Mouse (Mus musculus) small intestine, adult 2 months (tissue): ENCODE measurements at regions not wholly inside any gene's neighbourhood (a gene's known extent, or its start where the extent isn't known, plus 50 kb on each side); places are given as distances from the start of the nearest gene placed in this dataset.

Experiments used
- H3K27ac ChIP-seq: fragments of 200-500 bp; 2 replicates; pipeline ENCODE4 v1.5.1; 2012; ENCODE audit warnings: low read depth, low read length, control low read depth, inconsistent platforms; ENCODE audit not compliant: insufficient read depth
- H3K27me3 ChIP-seq: fragments of 200-500 bp; 2 replicates; pipeline ENCODE4 v1.6.1; 2012; ENCODE audit warnings: mild to moderate bottlenecking, moderate library complexity, low read length, inconsistent platforms; ENCODE audit not compliant: control insufficient read depth, insufficient read depth
- H3K36me3 ChIP-seq: fragments of 200-500 bp; 2 replicates; pipeline ENCODE4 v1.6.1; 2012; ENCODE audit warnings: mild to moderate bottlenecking, low read length, control low read depth, inconsistent platforms; ENCODE audit not compliant: control insufficient read depth, insufficient read depth
- H3K4me1 ChIP-seq: fragments of 200-500 bp; 2 replicates; pipeline ENCODE4 v1.6.1; 2012; ENCODE audit warnings: low read length, inconsistent platforms, mixed read lengths; ENCODE audit not compliant: control insufficient read depth, insufficient read depth, insufficient read length
- H3K4me3 ChIP-seq: fragments of 200-500 bp; 2 replicates; pipeline ENCODE4 v1.5.1; 2012; ENCODE audit warnings: low read depth, mild to moderate bottlenecking, control low read depth, inconsistent platforms, low read length, moderate library complexity
- CTCF ChIP-seq: fragments of 200-500 bp; IDR thresholded peaks from 2 replicates; pipeline ENCODE4 v1.5.1; 2012; ENCODE audit warnings: low read depth, mild to moderate bottlenecking, control low read depth, inconsistent platforms, low read length, moderate library complexity, mixed read lengths; ENCODE audit not compliant: insufficient replicate concordance, insufficient read length; ENCODE audit errors: extremely low read depth
- POLR2A ChIP-seq: fragments of 200-500 bp; IDR thresholded peaks from 2 replicates; pipeline ENCODE4 v1.6.1; 2012; ENCODE audit warnings: low read depth, mild to moderate bottlenecking, control low read depth, inconsistent platforms, low read length, moderate library complexity
- WGBS: fragments of 180-500 bp; shearing (Covaris S2); methylation state at CpG from one replicate; pipeline ENCODE4 v1.1.7; 2018; 5-methylcytosine and 5-hydroxymethylcytosine counted together

DNA sequence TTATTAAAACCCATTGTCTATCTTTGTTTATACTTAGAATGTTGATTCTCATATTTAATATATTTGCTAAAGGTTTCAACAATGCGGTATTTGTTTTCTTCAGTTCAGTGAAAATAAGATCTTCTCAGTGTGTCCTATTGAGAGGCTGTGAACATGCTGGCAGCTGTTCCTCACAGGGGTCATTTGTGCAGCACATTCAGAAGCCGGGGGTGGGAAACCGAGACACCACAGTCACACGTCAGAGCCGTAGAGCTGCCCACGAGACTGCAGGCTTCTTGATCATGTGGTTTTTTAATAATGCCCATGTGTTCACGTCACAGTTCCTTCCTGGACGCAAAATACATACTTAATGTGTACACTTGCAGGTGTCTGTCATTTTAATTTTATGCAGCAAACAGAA, 564.3 kb upstream of the BB014433 start:
- Histone ChIP-seq H3K36me3 (no peaks in the 10 kb centered on the region), H3K4me3 (no peak overlapping the region), H3K4me1 (no peaks in the 10 kb centered on the region), H3K27ac (no peak overlapping the region), H3K27me3 (no peaks in the 10 kb centered on the region)
- TF ChIP-seq POLR2A (no peak), CTCF (no peak)
- WGBS: 79% methylated on average over 8 of the region's 8 CpGs

DNA sequence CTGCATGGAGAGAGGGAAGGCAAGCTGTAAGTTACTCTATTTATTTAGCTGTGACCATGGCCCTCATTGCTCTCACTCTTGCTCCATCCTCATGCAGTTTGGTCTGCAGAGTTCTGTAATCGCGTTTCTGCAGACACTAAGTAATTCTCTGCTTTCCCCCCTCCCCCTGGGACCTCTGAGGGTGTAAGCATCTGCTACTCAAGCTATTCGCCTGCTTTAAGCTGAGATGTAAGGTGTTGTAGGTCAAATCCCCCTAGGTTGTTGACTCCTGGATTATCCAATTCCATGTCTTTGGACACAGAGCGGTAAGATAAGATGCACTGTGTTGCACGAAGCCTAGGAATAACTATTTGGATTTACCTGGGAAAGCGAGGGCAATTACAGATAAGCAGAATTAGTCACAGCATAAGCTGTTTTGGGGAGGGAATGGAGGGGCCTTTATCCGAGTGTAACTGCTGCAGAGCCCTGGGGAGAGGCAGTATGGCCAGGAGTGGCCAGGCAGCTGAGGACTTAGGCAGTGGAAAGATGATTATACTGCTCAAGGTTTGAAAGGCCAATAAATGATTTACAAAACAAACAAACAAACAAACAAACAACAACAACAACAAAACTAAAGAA, 561.8 kb upstream of the BB014433 start:
- TF ChIP-seq POLR2A: no peak
- TF ChIP-seq CTCF: no peak
- Histone ChIP-seq H3K27me3 (no peaks in the 10 kb centered on the region), H3K4me1 (no peaks in the 10 kb centered on the region), H3K27ac (no peak overlapping the region), H3K4me3 (no peak overlapping the region), H3K36me3 (no peaks in the 10 kb centered on the region)
- 29% methylated on average over 7 of the region's 7 CpGs for WGBS

DNA sequence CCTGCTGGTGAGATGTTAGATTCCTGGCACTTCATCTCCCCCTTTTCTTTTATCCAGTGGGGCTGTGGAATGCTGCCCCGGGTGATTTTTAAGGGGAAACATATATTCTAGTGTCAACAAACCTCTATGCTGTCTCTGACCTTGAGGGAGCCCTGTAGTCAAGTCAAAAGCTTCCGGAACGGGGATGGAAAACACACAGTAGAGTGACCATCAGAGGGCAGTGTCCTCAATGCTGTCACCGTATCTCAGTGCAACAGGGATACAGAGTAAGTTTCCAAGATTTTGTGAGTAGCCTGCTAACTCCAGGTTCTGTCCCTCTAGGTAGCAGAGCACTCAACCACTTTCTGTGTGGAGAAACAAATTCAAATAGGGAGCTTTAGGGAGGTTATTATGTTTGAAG, 555.7 kb upstream of the BB014433 start:
- Histone ChIP-seq H3K36me3 (no peaks in the 10 kb centered on the region), H3K27ac (no peak overlapping the region), H3K27me3 (no peaks in the 10 kb centered on the region), H3K4me1 (no peaks in the 10 kb centered on the region), H3K4me3 (no peak overlapping the region)
- TF ChIP-seq CTCF: no peak
- no peak for TF ChIP-seq POLR2A
- 74% methylated on average over 4 of the region's 4 CpGs for WGBS

- Histone ChIP-seq H3K4me1 (no peaks in the 10 kb centered on the region), H3K27ac (no peak overlapping the region), H3K4me3 (no peak overlapping the region), H3K36me3 (no peaks in the 10 kb centered on the region), H3K27me3 (no peaks in the 10 kb centered on the region)
- WGBS: 92% methylated on average over 6 of the region's 6 CpGs
- TF ChIP-seq POLR2A (no peak), CTCF (no peak)
Measured at GRCm38 (mm10) chr8:15593106-15593505, 547.2 kb upstream of the BB014433 start.

- TF ChIP-seq POLR2A: no peak
- no peak for TF ChIP-seq CTCF
- H3K4me1 ChIP-seq: no peaks in the 10 kb centered on the region
- WGBS: 60% methylated on average over 5 of the region's 5 CpGs
- no peak overlapping the region for H3K27ac ChIP-seq
- H3K27me3 ChIP-seq: no peaks in the 10 kb centered on the region
- H3K4me3 ChIP-seq: no peak overlapping the region
- no peaks in the 10 kb centered on the region for H3K36me3 ChIP-seq
Measured at GRCm38 (mm10) chr8:15583782-15584181, 537.9 kb upstream of the BB014433 start.

DNA sequence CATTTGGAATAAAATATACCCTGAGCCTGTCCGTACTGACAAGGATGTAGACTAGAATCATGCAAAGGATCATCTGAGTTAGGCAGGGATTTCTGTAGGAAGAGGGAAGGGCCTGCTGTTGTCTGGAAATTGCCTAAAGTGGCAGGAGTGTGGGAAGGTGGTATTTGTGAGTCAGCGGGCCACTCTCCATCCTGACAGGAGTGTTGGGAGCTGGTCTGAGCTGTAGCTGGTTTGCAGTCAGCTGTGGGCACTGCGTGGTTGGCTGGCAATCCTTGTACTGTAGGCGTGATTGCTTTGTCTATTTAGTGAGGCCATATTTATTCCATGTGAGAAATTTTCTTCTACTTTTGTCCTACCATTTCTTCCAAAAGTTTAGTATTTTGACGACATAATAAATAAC, 524.2 kb upstream of the BB014433 start:
- Histone ChIP-seq H3K4me3 (no peak overlapping the region), H3K4me1 (no peaks in the 10 kb centered on the region), H3K27me3 (no peaks in the 10 kb centered on the region), H3K27ac (no peak overlapping the region), H3K36me3 (no peaks in the 10 kb centered on the region)
- WGBS: 92% methylated on average over 5 of the region's 5 CpGs
- TF ChIP-seq CTCF (no peak), POLR2A (no peak)

DNA sequence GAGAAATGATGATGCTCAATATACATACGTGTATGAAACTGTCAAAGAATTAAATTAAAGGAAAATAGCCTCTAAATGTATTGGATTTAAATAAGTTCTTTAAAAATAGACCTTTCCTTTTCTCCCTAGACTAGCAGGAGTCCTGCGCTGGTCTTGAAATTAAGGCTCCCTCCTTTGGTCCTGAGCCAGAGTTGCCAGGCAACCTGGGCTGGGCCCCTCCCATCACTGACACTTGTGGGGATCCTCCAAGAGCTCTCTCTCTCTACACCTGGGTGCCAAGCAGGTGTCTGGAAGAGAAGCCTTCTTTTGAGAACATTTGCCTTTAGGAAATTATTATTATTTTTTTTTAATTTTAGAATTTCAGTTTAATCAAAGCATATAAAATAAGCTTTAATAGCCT, 521.9 kb upstream of the BB014433 start:
- Histone ChIP-seq H3K4me3 (no peak overlapping the region), H3K27ac (no peak overlapping the region), H3K27me3 (no peaks in the 10 kb centered on the region), H3K4me1 (no peaks in the 10 kb centered on the region), H3K36me3 (no peaks in the 10 kb centered on the region)
- WGBS: 79% methylated on average over 2 of the region's 2 CpGs
- TF ChIP-seq POLR2A (no peak), CTCF (no peak)
